Mouse (Mus musculus): ENCODE measurements around the gene Galm. TPM values are rescaled to one million over a fixed set of nuclear protein-coding genes. Genes with fewer than 3 reads are reported as not detected.
"Not testable (repeated sequence)": the region's sequence is repeated elsewhere in the genome, so short reads cannot be mapped to it uniquely, and the experiment has no call there.

Gene Galm
- polyA plus RNA-seq, 1 experiment from 2014 or later: 16.7 TPM

GRCm38 (mm10) chr17:80199160-80199778 is 72.0 kb downstream of the Galm start:
- H3K36me3 ChIP-seq (ENCODE audit: control insufficient read depth, insufficient read depth, low read length): peaks cover 24% of the 10 kb centered on the region
- H3K9ac ChIP-seq (ENCODE audit: low read depth, low read length): no peak overlapping the region
- no peak for DNase-seq (ENCODE audit: low spot score)
- H3K27ac ChIP-seq (ENCODE audit: low read depth, low read length): no peak overlapping the region
- peak; percentile 48 for ATAC-seq (replicated peaks; ENCODE audit: low FRiP score)
- WGBS: 88% methylated on average over 3 of the region's 3 CpGs
- no peak overlapping the region for H3K4me2 ChIP-seq
- H3K4me3 ChIP-seq (ENCODE audit: low read depth, low read length): no peak overlapping the region
- H3K27me3 ChIP-seq (replicated peaks; ENCODE audit: control insufficient read depth, insufficient read depth, low read length): no peaks in the 10 kb centered on the region
- H3K9me3 ChIP-seq (ENCODE audit: control insufficient read depth, low read length): no peaks in the 10 kb centered on the region
- no peaks in the 10 kb centered on the region; the same call in 1 of the 2 replicates for H3K4me1 ChIP-seq (replicated peaks; ENCODE audit: control insufficient read depth, insufficient read depth, low read length)

GRCm38 (mm10) chr17:80205657-80206056 is 78.4 kb downstream of the Galm start:
- no peak overlapping the region for H3K27ac ChIP-seq (ENCODE audit: low read depth, low read length)
- H3K27me3 ChIP-seq (replicated peaks; ENCODE audit: control insufficient read depth, insufficient read depth, low read length): no peaks in the 10 kb centered on the region
- no peak for ATAC-seq (replicated peaks; ENCODE audit: low FRiP score)
- no peak for DNase-seq (ENCODE audit: low spot score)
- WGBS: 18% methylated on average over 5 of the region's 5 CpGs
- peak overlapping the region; percentile 97 for H3K4me3 ChIP-seq (ENCODE audit: low read depth, low read length)
- H3K4me1 ChIP-seq (replicated peaks; ENCODE audit: control insufficient read depth, insufficient read depth, low read length): peaks cover 8% of the 10 kb centered on the region
- H3K9ac ChIP-seq (ENCODE audit: low read depth, low read length): peak overlapping the region; percentile 99
- peaks cover 26% of the 10 kb centered on the region for H3K36me3 ChIP-seq (ENCODE audit: control insufficient read depth, insufficient read depth, low read length)
- H3K4me2 ChIP-seq: peak overlapping the region; percentile 96
- no peaks in the 10 kb centered on the region for H3K9me3 ChIP-seq (ENCODE audit: control insufficient read depth, low read length)

GRCm38 (mm10) chr17:80206301-80206670 is 79.0 kb downstream of the Galm start:
- peaks cover 25% of the 10 kb centered on the region for H3K36me3 ChIP-seq (ENCODE audit: control insufficient read depth, insufficient read depth, low read length)
- no peaks in the 10 kb centered on the region for H3K9me3 ChIP-seq (ENCODE audit: control insufficient read depth, low read length)
- peak overlapping the region; percentile 98 for H3K27ac ChIP-seq (ENCODE audit: low read depth, low read length)
- no peaks in the 10 kb centered on the region for H3K27me3 ChIP-seq (replicated peaks; ENCODE audit: control insufficient read depth, insufficient read depth, low read length)
- DNase-seq (ENCODE audit: low spot score): no peak
- H3K4me2 ChIP-seq: peak overlapping the region; percentile 96
- peaks cover 8% of the 10 kb centered on the region for H3K4me1 ChIP-seq (replicated peaks; ENCODE audit: control insufficient read depth, insufficient read depth, low read length)
- H3K9ac ChIP-seq (ENCODE audit: low read depth, low read length): peak overlapping the region; percentile 99
- peak overlapping the region; percentile 97 for H3K4me3 ChIP-seq (ENCODE audit: low read depth, low read length)
- peak; percentile 68 for ATAC-seq (replicated peaks; ENCODE audit: low FRiP score)
- WGBS: under 1% methylated on average over 36 of the region's 36 CpGs

- Histone ChIP-seq H3K9me3 (ENCODE audit: control insufficient read depth, low read length) (no peaks in the 10 kb centered on the region), H3K36me3 (ENCODE audit: control insufficient read depth, insufficient read depth, low read length) (peaks cover 25% of the 10 kb centered on the region), H3K27me3 (replicated peaks; ENCODE audit: control insufficient read depth, insufficient read depth, low read length) (no peaks in the 10 kb centered on the region), H3K9ac (ENCODE audit: low read depth, low read length) (peak within 1 kb of the TSS; percentile 99), H3K4me1 (replicated peaks; ENCODE audit: control insufficient read depth, insufficient read depth, low read length) (peaks cover 8% of the 10 kb centered on the region), H3K4me3 (ENCODE audit: low read depth, low read length) (peak within 1 kb of the TSS; percentile 97), H3K4me2 (peak within 1 kb of the TSS; percentile 96), H3K27ac (ENCODE audit: low read depth, low read length) (peak within 1 kb of the TSS; percentile 98)
- under 1% methylated on average over 73 of the region's 95 CpGs for WGBS
- DNase-seq (ENCODE audit: low spot score) (peak; percentile 99), ATAC-seq (replicated peaks; ENCODE audit: low FRiP score) (peak; percentile 89)
Measured at GRCm38 (mm10) chr17:80206671-80207581, 79.7 kb downstream of the Galm start, which contains the start of the genes Srsf7 and Ttc39d. Gene Srsf7, minus strand, starts transcription at chr17:80207307. Gene Ttc39d, plus strand, starts transcription at chr17:80207460.

- ATAC-seq (replicated peaks; ENCODE audit: low FRiP score); H3K9ac ChIP-seq (ENCODE audit: low read depth, low read length); H3K4me1 ChIP-seq (replicated peaks; ENCODE audit: control insufficient read depth, insufficient read depth, low read length); H3K4me2 ChIP-seq; DNase-seq (ENCODE audit: low spot score); H3K36me3 ChIP-seq (ENCODE audit: control insufficient read depth, insufficient read depth, low read length); H3K27ac ChIP-seq (ENCODE audit: low read depth, low read length); H3K4me3 ChIP-seq (ENCODE audit: low read depth, low read length); H3K27me3 ChIP-seq (replicated peaks; ENCODE audit: control insufficient read depth, insufficient read depth, low read length); H3K9me3 ChIP-seq (ENCODE audit: control insufficient read depth, low read length): not testable (repeated sequence)
- 90% methylated on average over 4 of the region's 4 CpGs for WGBS
Measured at GRCm38 (mm10) chr17:80213998-80214397, 86.7 kb downstream of the Galm start.

GRCm38 (mm10) chr17:80220131-80220530 is 92.9 kb downstream of the Galm start:
- Histone ChIP-seq H3K4me1 (replicated peaks; ENCODE audit: control insufficient read depth, insufficient read depth, low read length) (peaks cover 2% of the 10 kb centered on the region; the same call in 1 of the 2 replicates), H3K4me2 (no peak overlapping the region), H3K4me3 (ENCODE audit: low read depth, low read length) (no peak overlapping the region), H3K27me3 (replicated peaks; ENCODE audit: control insufficient read depth, insufficient read depth, low read length) (no peaks in the 10 kb centered on the region), H3K9me3 (ENCODE audit: control insufficient read depth, low read length) (no peaks in the 10 kb centered on the region), H3K36me3 (ENCODE audit: control insufficient read depth, insufficient read depth, low read length) (no peaks in the 10 kb centered on the region), H3K9ac (ENCODE audit: low read depth, low read length) (no peak overlapping the region), H3K27ac (ENCODE audit: low read depth, low read length) (no peak overlapping the region)
- DNase-seq (ENCODE audit: low spot score): no peak
- WGBS: 74% methylated on average over 2 of the region's 2 CpGs
- no peak for ATAC-seq (replicated peaks; ENCODE audit: low FRiP score)

- Histone ChIP-seq H3K36me3 (ENCODE audit: control insufficient read depth, insufficient read depth, low read length) (no peaks in the 10 kb centered on the region), H3K4me3 (ENCODE audit: low read depth, low read length) (no peak overlapping the region), H3K9ac (ENCODE audit: low read depth, low read length) (no peak overlapping the region), H3K4me2 (no peak overlapping the region), H3K27ac (ENCODE audit: low read depth, low read length) (no peak overlapping the region), H3K27me3 (replicated peaks; ENCODE audit: control insufficient read depth, insufficient read depth, low read length) (no peaks in the 10 kb centered on the region), H3K4me1 (replicated peaks; ENCODE audit: control insufficient read depth, insufficient read depth, low read length) (peaks cover 3% of the 10 kb centered on the region; the same call in 1 of the 2 replicates), H3K9me3 (ENCODE audit: control insufficient read depth, low read length) (no peaks in the 10 kb centered on the region)
- 59% methylated on average over 9 of the region's 9 CpGs for whole genome bisulfite sequencing
- DNase-seq (ENCODE audit: low spot score) (no peak), ATAC-seq (replicated peaks; ENCODE audit: low FRiP score) (no peak)
Measured at GRCm38 (mm10) chr17:80221202-80221601, 93.9 kb downstream of the Galm start.

GRCm38 (mm10) chr17:80221890-80222628 is 94.8 kb downstream of the Galm start:
- Histone ChIP-seq H3K9me3 (ENCODE audit: control insufficient read depth, low read length) (no peaks in the 10 kb centered on the region), H3K27me3 (replicated peaks; ENCODE audit: control insufficient read depth, insufficient read depth, low read length) (no peaks in the 10 kb centered on the region), H3K36me3 (ENCODE audit: control insufficient read depth, insufficient read depth, low read length) (no peaks in the 10 kb centered on the region), H3K4me1 (replicated peaks; ENCODE audit: control insufficient read depth, insufficient read depth, low read length) (peaks cover 3% of the 10 kb centered on the region; the same call in 1 of the 2 replicates), H3K27ac (ENCODE audit: low read depth, low read length) (no peak overlapping the region), H3K4me3 (ENCODE audit: low read depth, low read length) (no peak overlapping the region), H3K9ac (ENCODE audit: low read depth, low read length) (no peak overlapping the region), H3K4me2 (no peak overlapping the region)
- 58% methylated on average over 3 of the region's 3 CpGs for WGBS
- DNase-seq (ENCODE audit: low spot score): no peak
- no peak for ATAC-seq (replicated peaks; ENCODE audit: low FRiP score)

All from liver, embryonic 11.5 days (tissue).